Mouse (Mus musculus) adrenal gland, adult 10 weeks (tissue): ENCODE results near the gene Baz1a. TPM values are rescaled to one million over a fixed set of nuclear protein-coding genes. Genes with fewer than 3 reads are reported as not detected.

Experiments
- polyA plus RNA-seq: library from polyadenylated mRNA; stranded (reverse); fragments of 350-450 nt; fragmentation: Illumina TruSeq; extraction: RNeasy Lipid Tissue Mini Kit (QIAGEN cat#74804); gene quantifications from one replicate; pipeline ENCODE4 v1.2.3, GENCODE M21; 2014; ENCODE audit warnings: low read depth, low replicate concordance

Gene Baz1a
- 17.9 TPM for polyA plus RNA-seq

GRCm38 (mm10) chr12:55013626-55014398 is at the start of gene Baz1a:
Baz1a (minus strand) TSS chr12:55014348.

GRCm38 (mm10) chr12:54986052-54986717 is 28.0 kb downstream of the Baz1a start, which contains the start of gene Gm20403:
Gm20403 (minus strand) TSS chr12:54986529.

GRCm38 (mm10) chr12:54862606-54863535 is 151.3 kb downstream of the Baz1a start, which contains the start of gene Cfl2:
Cfl2 (minus strand) TSS chr12:54862877.

Other genes with a start within 250 kb of the Baz1a start
- 180 TPM for gene Snx6, start 218.6 kb downstream of the Baz1a start, polyA plus RNA-seq
- 644 TPM for gene Cfl2, start 151.5 kb downstream of the Baz1a start, polyA plus RNA-seq
- gene Gm20403, start 27.8 kb downstream of the Baz1a start, polyA plus RNA-seq, result not detected
- gene 2700097O09Rik, start 65.8 kb upstream of the Baz1a start, polyA plus RNA-seq, result 20.8 TPM
- gene Srp54a, start 65.9 kb upstream of the Baz1a start, polyA plus RNA-seq, result 1,646 TPM
- gene Fam177a, start 110.1 kb upstream of the Baz1a start, polyA plus RNA-seq, result not detected
- 13.2 TPM for gene Srp54b, start 140.8 kb upstream of the Baz1a start, polyA plus RNA-seq
- gene 1700047I17Rik2, start 185.2 kb upstream of the Baz1a start, polyA plus RNA-seq, result 36.3 TPM
- 466 TPM for gene Srp54c, start 215.8 kb upstream of the Baz1a start, polyA plus RNA-seq